Mouse (Mus musculus) forebrain, embryonic 10.5 days (tissue): ENCODE measurements around the gene Pgd. TPM values are rescaled to one million over a fixed set of nuclear protein-coding genes. Genes with fewer than 3 reads are reported as not detected.

Experiments
- DNase-seq: peaks from one replicate; pipeline ENCODE4 v3.0.0-alpha.2; 2017; ENCODE audit warnings: low spot score; ENCODE audit errors: extremely low spot score
- H3K27ac ChIP-seq: fragments of 300-500 bp; sonication (generic); 2 replicates; pipeline ENCODE4 v1.5.1; 2016; ENCODE audit warnings: mild to moderate bottlenecking
- H3K27me3 ChIP-seq: fragments of 300-500 bp; sonication (generic); 2 replicates; pipeline ENCODE4 v1.6.1; 2016; ENCODE audit warnings: mild to moderate bottlenecking; ENCODE audit not compliant: poor library complexity, severe bottlenecking
- H3K36me3 ChIP-seq: fragments of 300-500 bp; sonication (generic); replicated peaks from 2 replicates; pipeline ENCODE4 v1.6.1; 2016; ENCODE audit warnings: mild to moderate bottlenecking, moderate library complexity
- H3K4me1 ChIP-seq: fragments of 300-500 bp; sonication (generic); 2 replicates; pipeline ENCODE4 v1.6.1; 2016
- H3K4me3 ChIP-seq: fragments of 300-500 bp; sonication (generic); 2 replicates; pipeline ENCODE4 v1.5.1; 2016; ENCODE audit warnings: mild to moderate bottlenecking, moderate library complexity
- H3K9me3 ChIP-seq: fragments of 300-500 bp; sonication (generic); 2 replicates; pipeline ENCODE4 v1.6.1; 2016; ENCODE audit warnings: mild to moderate bottlenecking, moderate library complexity
- WGBS: fragments of 180-500 bp; shearing (Covaris S2); methylation state at CpG from one replicate; pipeline ENCODE4 v1.1.7; 2016; 5-methylcytosine and 5-hydroxymethylcytosine counted together
- polyA plus RNA-seq: library from polyadenylated mRNA; unstranded; fragments of >200 nt; fragmentation: Nextera tagmentation; extraction: Ambion mirVana; gene quantifications from 2 replicates; pipeline ENCODE4 v1.2.1, GENCODE M21; 2016

The Pgd gene
- polyA plus RNA-seq, 1 experiment from 2014 or later = 169 TPM

GRCm38 (mm10) chr4:149164150-149164549, 2.4 kb downstream of the Pgd start:
- Histone ChIP-seq H3K27me3 (no peaks in the 10 kb centered on the region), H3K27ac (no peak overlapping the region), H3K36me3 (peaks cover 62% of the 10 kb centered on the region), H3K9me3 (no peaks in the 10 kb centered on the region), H3K4me3 (no peak overlapping the region), H3K4me1 (peaks cover 33% of the 10 kb centered on the region)
- WGBS = 83% methylated on average over 5 of the region's 5 CpGs
- DNase-seq = no peak

GRCm38 (mm10) chr4:149163196-149163595, 3.4 kb downstream of the Pgd start:
- Histone ChIP-seq H3K4me1 (peaks cover 33% of the 10 kb centered on the region), H3K27ac (no peak overlapping the region), H3K36me3 (peaks cover 72% of the 10 kb centered on the region), H3K4me3 (no peak overlapping the region), H3K27me3 (no peaks in the 10 kb centered on the region), H3K9me3 (no peaks in the 10 kb centered on the region)
- WGBS = 86% methylated on average over 1 of the region's 1 CpGs
- DNase-seq = no peak

GRCm38 (mm10) chr4:149161166-149161565, 5.4 kb downstream of the Pgd start:
- 94% methylated on average over 6 of the region's 6 CpGs for WGBS
- H3K36me3 ChIP-seq = peaks cover 92% of the 10 kb centered on the region
- no peaks in the 10 kb centered on the region for H3K9me3 ChIP-seq
- H3K27me3 ChIP-seq = no peaks in the 10 kb centered on the region
- no peak overlapping the region for H3K27ac ChIP-seq
- H3K4me1 ChIP-seq = peaks cover 21% of the 10 kb centered on the region
- no peak overlapping the region for H3K4me3 ChIP-seq
- no peak for DNase-seq

GRCm38 (mm10) chr4:149159891-149160290, 6.7 kb downstream of the Pgd start:
- no peaks in the 10 kb centered on the region for H3K27me3 ChIP-seq
- peaks cover 99% of the 10 kb centered on the region for H3K36me3 ChIP-seq
- no peak for DNase-seq
- no peak overlapping the region for H3K4me3 ChIP-seq
- H3K9me3 ChIP-seq = peaks cover 3% of the 10 kb centered on the region; the same call in 1 of the 2 replicates
- WGBS = 93% methylated on average over 13 of the region's 13 CpGs
- no peak overlapping the region for H3K27ac ChIP-seq
- H3K4me1 ChIP-seq = peaks cover 9% of the 10 kb centered on the region

- H3K27ac ChIP-seq = no peak overlapping the region
- peaks cover 6% of the 10 kb centered on the region; the same call in 1 of the 2 replicates for H3K4me1 ChIP-seq
- no peaks in the 10 kb centered on the region for H3K27me3 ChIP-seq
- 86% methylated on average over 2 of the region's 2 CpGs for WGBS
- DNase-seq = no peak
- peaks cover 100% of the 10 kb centered on the region for H3K36me3 ChIP-seq
- H3K9me3 ChIP-seq = peaks cover 4% of the 10 kb centered on the region; the same call in 1 of the 2 replicates
- H3K4me3 ChIP-seq = no peak overlapping the region
Measured at GRCm38 (mm10) chr4:149159203-149159602, 7.4 kb downstream of the Pgd start.

GRCm38 (mm10) chr4:149157415-149157973, 9.1 kb downstream of the Pgd start:
- H3K4me3 ChIP-seq = no peak overlapping the region
- no peak overlapping the region for H3K27ac ChIP-seq
- 93% methylated on average over 8 of the region's 8 CpGs for WGBS
- no peaks in the 10 kb centered on the region for H3K27me3 ChIP-seq
- H3K36me3 ChIP-seq = peaks cover 100% of the 10 kb centered on the region
- no peak for DNase-seq
- H3K4me1 ChIP-seq = no peaks in the 10 kb centered on the region
- peaks cover 4% of the 10 kb centered on the region; the same call in 1 of the 2 replicates for H3K9me3 ChIP-seq

- peaks cover 4% of the 10 kb centered on the region; the same call in 1 of the 2 replicates for H3K9me3 ChIP-seq
- H3K4me1 ChIP-seq = no peaks in the 10 kb centered on the region
- no peak for DNase-seq
- no peaks in the 10 kb centered on the region for H3K27me3 ChIP-seq
- H3K4me3 ChIP-seq = no peak overlapping the region
- 95% methylated on average over 6 of the region's 6 CpGs for WGBS
- H3K27ac ChIP-seq = no peak overlapping the region
- H3K36me3 ChIP-seq = peaks cover 100% of the 10 kb centered on the region
Measured at GRCm38 (mm10) chr4:149155711-149156110, 10.9 kb downstream of the Pgd start.

- Histone ChIP-seq H3K36me3 (peaks cover 100% of the 10 kb centered on the region), H3K4me1 (peaks cover 4% of the 10 kb centered on the region; the same call in 1 of the 2 replicates), H3K27me3 (no peaks in the 10 kb centered on the region), H3K4me3 (no peak overlapping the region), H3K9me3 (peaks cover 4% of the 10 kb centered on the region; the same call in 1 of the 2 replicates), H3K27ac (no peak overlapping the region)
- WGBS = 97% methylated on average over 7 of the region's 7 CpGs
- DNase-seq = no peak
Measured at GRCm38 (mm10) chr4:149154859-149155258, 11.7 kb downstream of the Pgd start.

GRCm38 (mm10) chr4:149150721-149151120, 15.8 kb downstream of the Pgd start:
- WGBS = 94% methylated on average over 11 of the region's 11 CpGs
- no peaks in the 10 kb centered on the region for H3K27me3 ChIP-seq
- peaks cover 19% of the 10 kb centered on the region for H3K4me1 ChIP-seq
- DNase-seq = no peak
- H3K27ac ChIP-seq = no peak overlapping the region
- H3K4me3 ChIP-seq = no peak overlapping the region
- H3K36me3 ChIP-seq = peaks cover 68% of the 10 kb centered on the region
- H3K9me3 ChIP-seq = peaks cover 4% of the 10 kb centered on the region; the same call in 1 of the 2 replicates

- Histone ChIP-seq H3K36me3 (peaks cover 64% of the 10 kb centered on the region), H3K4me3 (no peak overlapping the region), H3K4me1 (peaks cover 19% of the 10 kb centered on the region), H3K27me3 (no peaks in the 10 kb centered on the region), H3K9me3 (peaks cover 4% of the 10 kb centered on the region; the same call in 1 of the 2 replicates), H3K27ac (no peak overlapping the region)
- DNase-seq = no peak
- WGBS = 89% methylated on average over 11 of the region's 11 CpGs
Measured at GRCm38 (mm10) chr4:149150256-149150655, 16.3 kb downstream of the Pgd start.

GRCm38 (mm10) chr4:149149611-149150010, 17.0 kb downstream of the Pgd start:
- Histone ChIP-seq H3K4me1 (peaks cover 21% of the 10 kb centered on the region), H3K4me3 (no peak overlapping the region), H3K36me3 (peaks cover 57% of the 10 kb centered on the region), H3K27ac (no peak overlapping the region), H3K9me3 (no peaks in the 10 kb centered on the region), H3K27me3 (no peaks in the 10 kb centered on the region)
- no peak for DNase-seq
- 84% methylated on average over 7 of the region's 7 CpGs for WGBS

- H3K27me3 ChIP-seq = no peaks in the 10 kb centered on the region
- no peaks in the 10 kb centered on the region for H3K9me3 ChIP-seq
- H3K4me1 ChIP-seq = peaks cover 22% of the 10 kb centered on the region
- WGBS = 88% methylated on average over 9 of the region's 9 CpGs
- DNase-seq = no peak
- no peak overlapping the region for H3K27ac ChIP-seq
- peaks cover 53% of the 10 kb centered on the region for H3K36me3 ChIP-seq
- no peak overlapping the region for H3K4me3 ChIP-seq
Measured at GRCm38 (mm10) chr4:149149196-149149595, 17.4 kb downstream of the Pgd start.

GRCm38 (mm10) chr4:149148084-149148483, 18.5 kb downstream of the Pgd start:
- no peaks in the 10 kb centered on the region for H3K9me3 ChIP-seq
- H3K27ac ChIP-seq = no peak overlapping the region
- peaks cover 22% of the 10 kb centered on the region for H3K4me1 ChIP-seq
- no peaks in the 10 kb centered on the region for H3K27me3 ChIP-seq
- no peak for DNase-seq
- 74% methylated on average over 4 of the region's 4 CpGs for WGBS
- H3K36me3 ChIP-seq = peaks cover 42% of the 10 kb centered on the region
- H3K4me3 ChIP-seq = no peak overlapping the region
